Mouse (Mus musculus): ENCODE results near the gene Bfsp2.

- TF ChIP-seq CTCF (IDR thresholded peaks at IDR 0.05; ENCODE audit: low read depth, low read length) (no peak), POLR2A (IDR thresholded peaks at IDR 0.05; ENCODE audit: insufficient read depth, low read length) (no peak)
These were observed 43.1 kb downstream of the Bfsp2 start for GRCm38 (mm10) chr9:103437104-103437503.
